Mouse (Mus musculus) monocyte, adult 5-6 weeks (primary cell): ENCODE data around the gene Nt5c3b. TPM values are rescaled to one million over a fixed set of nuclear protein-coding genes. Genes with fewer than 3 reads are reported as not detected.

ENCODE experiments used
- ATAC-seq: fragments of 153-309, 156-312 bp; replicated peaks from 2 replicates; pipeline ENCODE4 v1.8.0; 2017; ENCODE audit warnings: mild to moderate bottlenecking; ENCODE audit not compliant: low TSS enrichment, insufficient number of reproducible peaks, severe bottlenecking, poor library complexity, low FRiP score
- total RNA-seq: library from RNA; stranded (forward); fragments of 200-1000, 200-491, 200-594 nt; gene quantifications from 3 replicates; pipeline ENCODE4 v1.2.3, GENCODE M21; 2017

Nt5c3b gene
- total RNA-seq, 1 experiment from 2014 or later, result 8.0 TPM

DNA sequence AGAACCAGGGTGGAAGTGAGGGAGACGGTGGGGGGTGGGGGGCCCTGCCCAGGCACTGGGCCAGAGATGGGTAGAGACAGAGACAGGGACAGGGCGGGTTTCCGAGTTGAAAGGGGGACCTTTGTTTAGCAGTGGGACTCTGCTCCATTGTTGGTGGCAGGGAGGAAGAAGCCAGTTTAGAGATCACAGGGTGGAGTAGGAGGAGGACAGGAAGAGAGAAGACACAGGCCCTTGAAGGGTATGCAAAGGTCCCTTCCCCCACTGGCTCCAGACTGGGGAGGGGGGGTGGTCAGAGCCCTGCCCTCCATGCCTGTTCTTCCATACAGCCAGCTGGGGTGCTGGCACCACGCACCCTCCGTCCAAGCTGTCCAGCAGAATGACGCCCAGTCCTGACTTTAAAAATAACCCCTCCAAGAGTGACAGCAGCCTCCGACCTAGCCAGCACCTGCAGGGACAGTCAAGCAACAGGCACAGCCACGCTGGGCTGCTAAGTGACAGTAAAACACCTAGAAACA, 51.6 kb downstream of the Nt5c3b start:
- no peak for ATAC-seq

DNA sequence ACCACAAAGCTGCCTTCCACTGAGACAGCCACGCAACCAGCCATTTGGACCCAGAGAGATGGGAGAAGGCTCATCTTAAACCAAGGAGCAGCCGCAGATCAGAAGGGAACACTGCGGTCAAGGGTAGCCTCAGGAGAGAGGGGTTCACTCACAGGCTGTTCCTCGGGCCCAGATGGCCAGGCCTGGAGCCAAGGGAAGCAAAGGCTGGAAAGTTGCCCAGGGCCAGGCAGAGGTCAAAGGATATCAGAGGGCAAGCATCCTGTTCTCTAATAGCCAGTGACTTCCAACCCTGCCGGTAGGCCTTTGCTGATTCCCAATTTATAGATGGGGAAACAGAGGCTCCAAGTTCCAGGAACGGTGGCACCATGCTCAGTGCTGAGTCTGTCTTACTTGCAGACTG, 53.0 kb downstream of the Nt5c3b start:
- ATAC-seq, result no peak

DNA sequence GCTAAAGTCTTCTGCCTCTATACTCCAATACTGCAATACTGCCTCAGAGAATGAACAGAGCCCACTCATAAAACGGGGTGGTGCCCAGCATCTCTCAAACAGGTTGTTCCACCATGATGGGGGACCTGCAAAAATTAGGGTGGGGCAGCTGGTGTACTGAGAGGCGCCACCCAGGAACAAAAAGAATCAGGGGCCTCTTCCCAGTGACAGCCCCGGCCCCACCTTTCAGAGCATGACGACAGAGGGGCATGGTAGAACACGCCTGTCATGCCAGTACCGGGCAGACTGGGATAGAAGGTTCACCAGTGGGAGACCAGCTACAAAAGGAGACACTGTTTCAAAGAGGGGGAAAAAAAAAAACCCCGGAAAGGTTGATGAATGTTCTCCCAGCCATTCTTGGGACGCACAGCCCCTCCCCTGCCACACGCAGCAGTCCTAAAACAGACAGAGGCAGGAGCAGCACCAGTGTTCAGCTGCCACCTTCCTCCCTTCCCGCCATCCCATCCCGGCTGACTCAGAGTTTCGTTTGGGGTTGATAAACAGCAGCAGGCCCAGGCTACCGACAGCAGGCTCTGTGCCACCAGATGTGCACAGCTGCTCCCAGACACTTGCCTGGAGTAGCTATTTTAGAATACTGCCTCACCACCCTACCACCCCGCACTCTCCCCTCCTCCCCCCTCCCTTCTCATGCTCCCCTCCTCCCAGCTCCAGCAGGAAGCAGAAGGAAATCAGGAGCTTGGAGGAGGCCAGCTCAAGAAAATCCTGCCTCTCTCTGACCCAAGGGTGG, 53.8 kb downstream of the Nt5c3b start:
- ATAC-seq, result no peak

DNA sequence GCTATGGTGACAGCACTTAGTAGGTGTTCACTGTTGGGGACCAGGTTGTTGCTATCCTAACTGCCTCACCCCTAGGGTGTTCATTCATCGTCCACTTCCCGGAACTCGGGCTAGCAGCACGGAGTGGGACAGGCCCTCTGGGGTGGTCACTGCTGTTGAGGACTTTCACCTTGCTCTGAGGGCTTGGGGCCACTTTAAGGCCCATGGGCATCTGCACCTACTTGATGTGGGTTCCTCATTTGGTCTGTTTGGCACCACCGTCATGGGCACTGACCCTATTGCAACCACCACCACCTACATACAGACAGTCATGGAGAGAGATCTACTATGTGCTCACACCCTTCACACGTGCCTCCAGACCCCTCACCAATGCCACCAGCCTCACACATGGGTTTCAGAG, 54.5 kb downstream of the Nt5c3b start:
- ATAC-seq, result no peak

DNA sequence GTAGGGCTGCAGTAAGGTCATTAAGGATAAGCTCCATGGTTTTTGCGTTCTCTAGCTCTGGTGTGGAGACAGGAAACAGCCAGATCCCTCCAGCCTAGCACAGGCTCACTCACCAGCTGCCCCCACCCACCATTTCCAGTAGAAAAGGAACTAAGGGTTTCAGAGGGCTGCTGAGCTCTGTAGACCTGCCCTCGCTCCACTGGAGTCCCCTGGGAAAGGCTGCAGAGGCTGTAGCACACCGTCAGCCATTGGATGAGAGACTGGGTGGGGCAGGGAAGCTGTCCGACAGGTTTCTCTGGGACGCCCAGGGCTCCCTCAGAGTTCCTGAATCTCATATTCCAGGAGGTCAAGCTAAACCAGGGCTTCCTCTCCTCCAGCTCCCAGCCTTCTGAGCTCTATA, 55.0 kb downstream of the Nt5c3b start:
- ATAC-seq, result no peak

DNA sequence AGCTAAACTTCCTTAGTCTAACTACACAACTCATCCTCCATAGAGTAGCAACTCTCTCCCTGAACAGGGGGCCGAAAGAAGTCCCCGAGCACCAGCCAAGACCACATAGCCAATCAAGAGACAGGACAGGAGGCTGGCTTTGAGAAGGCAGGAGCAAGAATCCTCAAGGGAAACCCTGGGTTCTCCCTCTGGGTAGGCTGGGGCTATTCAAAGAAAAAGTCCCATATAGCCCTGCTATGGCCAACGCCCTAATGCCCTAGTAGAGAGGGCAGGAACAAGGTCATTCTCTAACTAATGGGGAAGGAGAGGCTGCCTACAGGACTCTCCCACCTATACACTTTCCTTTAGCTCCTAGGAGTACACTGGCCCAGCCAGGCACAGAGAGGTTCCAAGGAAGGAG, 56.6 kb downstream of the Nt5c3b start:
- no peak for ATAC-seq

DNA sequence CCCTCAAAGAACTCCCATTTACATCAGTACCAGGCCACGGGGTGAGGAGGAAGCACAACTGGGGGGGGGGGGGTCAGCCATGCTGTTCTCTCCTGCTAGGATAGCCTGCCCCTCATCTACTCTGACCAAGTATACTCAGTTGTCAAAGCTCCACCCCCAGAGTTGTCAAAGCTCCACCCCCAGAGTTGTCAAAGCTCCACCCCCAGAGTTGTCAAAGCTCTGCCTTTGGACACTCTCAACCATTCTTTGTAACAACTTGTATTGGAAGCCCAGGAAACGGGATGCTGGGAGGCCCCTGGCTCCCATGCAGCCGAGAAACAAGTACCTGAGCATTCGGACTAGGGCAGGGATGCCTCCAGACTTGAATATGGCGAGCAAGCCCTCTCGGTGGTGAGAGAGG, 58.9 kb downstream of the Nt5c3b start:
- no peak for ATAC-seq

DNA sequence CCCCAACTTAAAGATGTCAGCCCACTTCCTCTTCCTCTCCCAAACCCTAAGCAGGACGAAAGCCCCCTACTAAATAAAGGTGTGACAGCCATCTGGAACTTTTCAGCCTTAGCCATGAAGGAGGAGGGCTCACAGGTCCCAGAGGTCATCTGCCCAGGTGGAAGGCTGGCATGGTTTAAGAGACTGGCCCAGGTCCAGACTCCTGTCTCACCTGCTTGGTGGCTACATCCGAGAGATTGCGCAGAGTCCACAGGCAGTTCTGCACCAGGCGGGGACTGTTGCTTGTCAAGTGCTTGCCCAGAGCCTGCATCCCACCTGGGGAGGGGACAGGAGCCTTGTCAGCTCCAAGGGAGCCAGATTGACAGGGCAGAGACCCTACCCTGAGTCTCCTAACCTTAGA, 62.3 kb downstream of the Nt5c3b start:
- ATAC-seq, result no peak

DNA sequence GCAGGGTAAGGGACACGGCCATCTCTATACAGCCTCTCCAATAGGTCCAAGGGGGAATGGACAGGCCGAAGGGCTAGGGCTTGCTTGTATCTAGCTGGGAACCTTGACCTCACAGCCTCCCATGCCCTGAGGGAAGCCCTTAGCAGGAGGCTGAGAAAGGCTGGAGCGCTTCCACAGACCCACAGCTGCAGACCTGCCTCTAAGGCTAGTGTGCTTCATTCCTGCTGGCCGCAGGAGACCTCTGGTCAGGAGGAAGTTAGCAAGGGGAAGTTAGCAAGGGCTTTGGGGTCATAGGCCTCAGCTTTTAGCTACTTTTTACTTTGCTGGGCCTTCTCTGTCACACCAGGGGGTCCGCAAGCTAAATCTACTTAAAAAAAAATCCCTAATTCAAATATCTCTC, 63.2 kb downstream of the Nt5c3b start:
- ATAC-seq, result no peak

DNA sequence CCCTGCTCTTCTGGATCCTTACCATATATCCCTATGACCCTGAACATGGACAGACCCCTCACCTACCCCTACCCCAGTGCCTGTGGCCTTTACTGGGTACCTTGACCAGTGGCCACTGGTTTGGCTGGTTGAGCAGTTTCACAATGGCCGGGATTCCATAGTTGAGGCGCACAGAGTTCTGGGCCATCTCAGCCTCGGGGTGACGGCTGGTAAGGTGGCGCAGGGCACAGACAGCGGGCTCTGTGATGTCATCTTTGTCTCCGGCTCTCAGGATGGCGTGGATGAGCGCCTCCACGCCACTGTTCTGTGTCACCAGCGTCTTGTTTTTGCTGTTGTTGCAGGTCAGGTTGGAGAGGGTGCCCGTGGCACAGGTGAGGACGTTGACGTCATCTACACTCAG, 63.6 kb downstream of the Nt5c3b start:
- no peak for ATAC-seq

DNA sequence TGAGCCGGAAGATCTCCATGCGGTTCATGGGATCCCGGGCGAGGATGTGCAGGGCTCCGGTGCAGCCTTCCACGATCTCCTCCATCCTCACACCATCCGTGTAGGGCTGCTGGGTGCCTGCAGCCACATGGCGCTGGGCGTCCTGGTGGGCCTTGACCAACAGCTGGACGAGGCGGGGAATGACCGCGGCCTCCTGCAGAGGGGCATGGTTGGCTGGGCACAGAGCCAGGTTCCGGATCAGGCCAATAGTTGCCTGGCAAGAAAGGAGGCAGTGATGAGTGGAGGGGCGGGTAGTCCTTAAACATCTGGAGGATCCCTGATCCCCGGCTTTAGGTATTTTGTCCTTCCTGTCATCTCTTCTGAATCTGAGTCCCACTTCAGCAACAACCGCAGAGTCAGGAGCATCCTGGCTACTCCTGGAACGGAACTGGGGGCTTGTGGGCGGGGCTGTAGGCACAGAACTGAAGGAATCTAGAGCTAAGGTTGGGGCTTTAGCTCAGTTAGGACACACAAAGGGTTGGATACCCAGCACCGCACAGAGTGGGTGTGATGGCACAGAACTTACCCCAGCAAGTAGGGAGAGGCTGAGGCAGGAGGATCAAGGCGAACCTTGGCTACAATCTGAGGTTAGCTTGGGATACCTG, 64.7 kb downstream of the Nt5c3b start:
- ATAC-seq, result no peak; the same call in 1 of the 2 replicates

DNA sequence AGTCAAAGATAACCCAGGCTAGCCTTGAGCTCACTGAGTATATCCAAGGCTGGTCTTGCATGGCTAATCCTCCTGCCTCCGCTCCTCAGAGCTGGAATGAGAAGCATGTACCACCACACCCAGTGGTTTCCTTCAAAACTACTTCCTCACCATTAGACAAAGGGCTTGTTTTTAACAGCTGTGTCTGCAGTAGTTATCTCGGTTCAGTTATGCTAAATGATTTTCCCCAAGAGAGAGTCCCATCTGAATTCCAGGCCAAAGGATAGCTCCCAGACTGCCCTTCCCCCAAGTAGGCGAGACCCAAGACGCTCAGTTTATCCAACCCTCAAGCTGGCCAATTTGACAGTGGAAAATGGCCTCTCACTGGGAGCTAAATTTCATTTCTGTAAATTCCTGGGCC, 65.6 kb downstream of the Nt5c3b start:
- no peak for ATAC-seq

DNA sequence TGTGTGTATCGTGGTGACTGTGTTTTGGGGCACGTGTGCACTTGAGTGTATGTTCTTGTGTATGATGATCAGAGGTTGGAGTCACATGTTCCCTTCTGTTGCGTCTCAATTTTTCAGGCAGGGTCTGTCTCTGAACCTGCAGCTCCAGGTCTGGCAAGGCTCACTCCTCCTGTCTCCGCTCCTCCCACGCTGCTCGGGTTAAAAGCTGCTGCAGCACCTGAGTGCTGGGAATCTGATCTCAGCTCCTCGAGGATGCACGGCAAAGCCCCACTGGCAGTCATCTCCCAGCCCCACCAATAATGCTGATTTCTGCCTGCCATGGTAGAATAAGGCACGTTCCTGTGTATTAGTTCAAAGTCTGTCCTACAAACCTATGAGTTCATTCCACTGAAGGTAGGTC, 66.5 kb downstream of the Nt5c3b start:
- no peak for ATAC-seq

Other genes with a start within 250 kb of the Nt5c3b start
- gene Krt9, start 248.6 kb downstream of the Nt5c3b start, total RNA-seq, result not detected in 3 replicates
- gene Krt14, start 234.3 kb downstream of the Nt5c3b start, total RNA-seq, result not detected in 3 replicates
- gene Krt16, start 192.9 kb downstream of the Nt5c3b start, total RNA-seq, result not detected in 3 replicates
- not detected in 3 replicates for gene Krt17, start 180.8 kb downstream of the Nt5c3b start, total RNA-seq
- gene Krt42, start 171.9 kb downstream of the Nt5c3b start, total RNA-seq, result not detected in 3 replicates
- gene Eif1, start 121.9 kb downstream of the Nt5c3b start, total RNA-seq, result 374 to 712 TPM (median 492 TPM) in 3 replicates
- gene Gast, start 107.4 kb downstream of the Nt5c3b start, total RNA-seq, result not detected in 3 replicates
- 1.3 to 2.7 TPM in 2 of 3 replicates, not detected in the other for gene Hap1, start 85.7 kb downstream of the Nt5c3b start, total RNA-seq
- gene Jup, start 44.0 kb downstream of the Nt5c3b start, total RNA-seq, result 14.7 to 28.8 TPM (median 21.2 TPM) in 3 replicates
- 0.64 to 5.3 TPM (median 3.1 TPM) in 3 replicates for gene P3h4, start 27.0 kb downstream of the Nt5c3b start, total RNA-seq
- 0.57 to 4.4 TPM (median 2.1 TPM) in 3 replicates for gene Fkbp10, start 26.1 kb downstream of the Nt5c3b start, total RNA-seq
- gene Klhl10, start 109 bp upstream of the Nt5c3b start, total RNA-seq, result 0.97 TPM in 1 of 3 replicates, not detected in the others
- gene Klhl11, start 30.9 kb upstream of the Nt5c3b start, total RNA-seq, result 16.4 to 28.5 TPM (median 24.2 TPM) in 3 replicates
- 104 to 134 TPM (median 105 TPM) in 3 replicates for gene Acly, start 86.2 kb upstream of the Nt5c3b start, total RNA-seq
- gene Ttc25, start 103.8 kb upstream of the Nt5c3b start, total RNA-seq, result 4.4 TPM in 1 of 3 replicates, not detected in the others
- 22.6 to 33.8 TPM (median 25.9 TPM) in 3 replicates for gene Cnp, start 133.1 kb upstream of the Nt5c3b start, total RNA-seq
- gene Nkiras2, start 177.4 kb upstream of the Nt5c3b start, total RNA-seq, result 49.6 to 69.8 TPM (median 54.5 TPM) in 3 replicates
- 239 to 305 TPM (median 293 TPM) in 3 replicates for gene Dnajc7, start 178.4 kb upstream of the Nt5c3b start, total RNA-seq